Mouse (Mus musculus): Measurements from ENCODE around the gene Ptma.
"Not testable (repeated sequence)": the region's sequence is repeated elsewhere in the genome, so short reads cannot be mapped to it uniquely, and the experiment has no call there.

The Ptma gene

GRCm38 (mm10) chr1:86526116-86526788 lies at the start of gene Ptma:
Gene Ptma (plus strand): TSS chr1:86526726.
- DNase-seq (ENCODE audit: low spot score), result peak; percentile 98

- no peak for DNase-seq (ENCODE audit: low spot score)
Measured at GRCm38 (mm10) chr1:86477738-86478285, 48.7 kb upstream of the Ptma start.

GRCm38 (mm10) chr1:86479099-86479825 lies 47.3 kb upstream of the Ptma start:
- no peak for DNase-seq (ENCODE audit: low spot score)

GRCm38 (mm10) chr1:86480288-86480687 lies 46.2 kb upstream of the Ptma start:
- no peak for DNase-seq (ENCODE audit: low spot score)

GRCm38 (mm10) chr1:86480735-86481447 lies 45.6 kb upstream of the Ptma start:
- no peak for DNase-seq (ENCODE audit: low spot score)

GRCm38 (mm10) chr1:86481468-86481867 lies 45.1 kb upstream of the Ptma start:
- no peak for DNase-seq (ENCODE audit: low spot score)

GRCm38 (mm10) chr1:86482288-86482687 lies 44.2 kb upstream of the Ptma start:
- no peak for DNase-seq (ENCODE audit: low spot score)

GRCm38 (mm10) chr1:86482761-86483160 lies 43.8 kb upstream of the Ptma start:
- no peak for DNase-seq (ENCODE audit: low spot score)

- DNase-seq (ENCODE audit: low spot score), result no peak
Measured at GRCm38 (mm10) chr1:86485346-86485745, 41.2 kb upstream of the Ptma start.

GRCm38 (mm10) chr1:86485858-86486257 lies 40.7 kb upstream of the Ptma start:
- DNase-seq (ENCODE audit: low spot score), result not testable (repeated sequence)

GRCm38 (mm10) chr1:86486703-86487294 lies 39.7 kb upstream of the Ptma start:
- DNase-seq (ENCODE audit: low spot score), result no peak

- DNase-seq (ENCODE audit: low spot score), result peak; percentile 100
Measured at GRCm38 (mm10) chr1:86487295-86487907, 39.1 kb upstream of the Ptma start.

GRCm38 (mm10) chr1:86487908-86488314 lies 38.6 kb upstream of the Ptma start:
- no peak for DNase-seq (ENCODE audit: low spot score)

- no peak for DNase-seq (ENCODE audit: low spot score)
Measured at GRCm38 (mm10) chr1:86488326-86488725, 38.2 kb upstream of the Ptma start.

GRCm38 (mm10) chr1:86488774-86489173 lies 37.8 kb upstream of the Ptma start:
- DNase-seq (ENCODE audit: low spot score), result no peak

- no peak for DNase-seq (ENCODE audit: low spot score)
Measured at GRCm38 (mm10) chr1:86489901-86490300, 36.6 kb upstream of the Ptma start.

- DNase-seq (ENCODE audit: low spot score), result no peak
Measured at GRCm38 (mm10) chr1:86490697-86491096, 35.8 kb upstream of the Ptma start.

- DNase-seq (ENCODE audit: low spot score), result no peak
Measured at GRCm38 (mm10) chr1:86491533-86492094, 34.9 kb upstream of the Ptma start.

- DNase-seq (ENCODE audit: low spot score), result no peak
Measured at GRCm38 (mm10) chr1:86492095-86493070, 34.1 kb upstream of the Ptma start.

GRCm38 (mm10) chr1:86493783-86494182 lies 32.7 kb upstream of the Ptma start:
- DNase-seq (ENCODE audit: low spot score), result no peak
